In the genomic region with DNA sequence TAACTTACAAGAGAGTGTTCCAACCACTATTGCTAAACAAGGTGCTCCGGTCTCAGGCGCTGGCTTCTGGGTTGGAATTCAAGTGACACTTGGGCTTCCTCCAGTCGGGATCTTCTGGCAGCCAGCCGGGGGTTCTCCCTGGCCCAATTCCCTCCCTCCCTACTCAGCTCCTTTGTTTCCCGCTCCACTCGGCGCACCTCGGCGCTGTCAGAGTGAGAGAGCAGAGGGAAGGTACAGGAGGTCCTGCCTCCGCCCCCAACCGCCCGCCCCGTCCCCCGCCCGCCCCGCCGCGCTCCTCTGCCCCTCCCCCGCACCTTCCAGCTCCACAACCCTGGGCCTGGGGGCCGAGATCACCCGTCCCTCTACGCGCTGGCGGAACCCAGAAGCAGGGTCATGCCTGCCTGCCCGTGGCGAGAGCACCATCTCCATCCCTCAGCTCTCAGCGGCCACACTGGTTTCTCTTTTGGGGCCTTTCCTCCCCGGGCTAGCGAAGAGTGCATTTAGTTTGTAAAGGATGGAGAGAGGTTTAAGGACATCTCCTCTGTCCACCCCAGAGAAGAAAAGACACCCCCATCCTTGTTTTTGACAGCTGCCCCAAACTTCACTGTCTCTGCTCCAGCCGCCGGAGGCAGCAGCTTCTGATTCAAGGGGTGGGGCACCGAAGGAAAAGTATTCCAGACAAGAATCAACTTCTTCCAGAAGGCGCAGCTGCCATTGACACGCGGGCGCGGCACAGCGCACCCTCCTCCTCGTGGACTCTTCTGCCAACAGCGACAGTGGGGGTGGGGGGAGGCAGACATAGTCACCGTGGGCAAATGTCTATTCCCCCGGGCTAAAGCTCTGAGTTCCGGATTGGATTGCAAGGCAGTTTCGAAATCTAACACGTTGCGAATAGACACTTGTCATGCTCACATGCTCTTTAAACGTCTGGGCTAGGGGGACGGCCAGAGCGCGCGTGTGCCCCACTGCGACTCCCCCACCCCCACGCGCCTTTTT, we compare ENCODE assay signal across 8 mouse cellular contexts. TPM values are rescaled to one million over a fixed set of nuclear protein-coding genes. Genes with fewer than 3 reads are reported as not detected.
DNase-seq lines count a peak whose midpoint lies in the region; ATAC-seq lines count a peak whose summit lies in the region.

No protein-coding gene starts in this region.

- peak overlapping the region; percentile 97 for H3K27ac ChIP-seq in lung, embryonic 16.5 days (ENCODE audit: low read length)

- H3K9ac ChIP-seq in lung, embryonic 16.5 days (ENCODE audit: low read length), result peak overlapping the region; percentile 82

- peak overlapping the region; percentile 90 for H3K4me2 ChIP-seq in lung, embryonic 16.5 days (ENCODE audit: low read depth, low read length)

- H3K9me3 ChIP-seq in lung, embryonic 16.5 days (ENCODE audit: control insufficient read depth, low read length), result no peaks in the 10 kb centered on the region

- peak overlapping the region; percentile 66 for H3K4me3 ChIP-seq in lung, embryonic 16.5 days (ENCODE audit: low read length)

- WGBS in lung, embryonic 16.5 days, result under 1% methylated on average over 51 of the region's 54 CpGs

- peaks cover 13% of the 10 kb centered on the region for H3K4me1 ChIP-seq in lung, embryonic 16.5 days (replicated peaks; ENCODE audit: control insufficient read depth, insufficient read depth, low read length)

- DNase-seq in A20 (ENCODE audit: low read depth, low spot score), result peak; percentile 89
- DNase-seq in T-cell, adult 2 months (ENCODE audit: low spot score), result peak; percentile 72
- peak; percentile 74 for DNase-seq in embryo, embryonic 11.5 days (ENCODE audit: low read depth, low spot score)
- DNase-seq in heart, adult 9 months (ENCODE audit: low spot score in 2 of 2), result peak; percentile 73 to 84
- peak; percentile 83 to 85 for DNase-seq in kidney, adult 8-10 months
- DNase-seq in thymus, postnatal 4 days, result peak; percentile 81

- H3K36me3 ChIP-seq in lung, embryonic 16.5 days (ENCODE audit: control insufficient read depth, insufficient read depth, low read length), result no peaks in the 10 kb centered on the region

- H3K27me3 ChIP-seq in lung, embryonic 16.5 days (ENCODE audit: control insufficient read depth, insufficient read depth, low read depth, low read length), result no peaks in the 10 kb centered on the region

- ATAC-seq in lung, embryonic 16.5 days (ENCODE audit: low read depth), result peak; percentile 58
- ATAC-seq in neutrophil, adult 5-6 weeks (ENCODE audit: extremely low read depth, insufficient number of reproducible peaks, low FRiP score, poor library complexity, severe bottlenecking), result peak; percentile 51

RNA-seq across cellular contexts. Expression of a gene that starts 2.1 kb away (rescaled TPM):
- 63.1 and 69.4 TPM in 2 replicates for polyA plus RNA-seq in lung, embryonic 16.5 days (2015; fragmentation: Nextera tagmentation; extraction: Ambion mirVana)
- 78.6 and 81.5 TPM in 2 replicates for total RNA-seq in neutrophil, adult 5-6 weeks (2017)

Comparison
In these comparisons a context has a peak if more than half of its experiments do, and no peak if none do; other contexts are left out.
1. Peak in every context shown above with its lines: DNase-seq, ATAC-seq, H3K4me3 ChIP-seq and H3K27ac ChIP-seq.